Mouse (Mus musculus) urinary bladder, postnatal 4 days (tissue): ENCODE data around the gene Cuta.

ENCODE experiments used
- DNase-seq, 2 experiments: peaks; one replicate each; pipeline ENCODE4 v3.0.0; 2021 to 2022; ENCODE audit warnings: low spot score in 2 of 2

Cuta gene

DNA sequence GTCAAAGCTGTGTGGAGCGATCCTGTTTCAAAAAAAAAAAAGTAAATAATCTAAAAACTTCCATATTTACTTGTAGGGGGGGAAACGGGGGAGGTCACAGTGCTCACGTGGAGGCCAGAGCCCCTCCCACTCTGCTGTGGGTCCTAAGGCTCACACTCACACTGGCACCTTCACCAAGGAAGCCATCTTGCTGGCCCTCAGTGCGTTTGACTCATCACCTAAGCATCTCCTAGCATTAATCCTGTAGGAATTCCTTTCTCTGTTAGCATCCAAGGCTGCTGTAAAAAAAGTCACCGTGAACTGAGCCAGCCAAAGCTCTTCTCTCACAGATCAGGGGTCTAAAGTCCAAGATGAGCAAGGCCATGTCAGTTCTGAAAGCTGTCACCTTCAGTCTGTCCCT, 16.9 kb upstream of the Cuta start:
- no peak for DNase-seq

- DNase-seq, result no peak
Measured at GRCm38 (mm10) chr17:26953726-26954125, 14.4 kb upstream of the Cuta start.

GRCm38 (mm10) chr17:26953201-26953600, 13.8 kb upstream of the Cuta start:
- no peak for DNase-seq

DNA sequence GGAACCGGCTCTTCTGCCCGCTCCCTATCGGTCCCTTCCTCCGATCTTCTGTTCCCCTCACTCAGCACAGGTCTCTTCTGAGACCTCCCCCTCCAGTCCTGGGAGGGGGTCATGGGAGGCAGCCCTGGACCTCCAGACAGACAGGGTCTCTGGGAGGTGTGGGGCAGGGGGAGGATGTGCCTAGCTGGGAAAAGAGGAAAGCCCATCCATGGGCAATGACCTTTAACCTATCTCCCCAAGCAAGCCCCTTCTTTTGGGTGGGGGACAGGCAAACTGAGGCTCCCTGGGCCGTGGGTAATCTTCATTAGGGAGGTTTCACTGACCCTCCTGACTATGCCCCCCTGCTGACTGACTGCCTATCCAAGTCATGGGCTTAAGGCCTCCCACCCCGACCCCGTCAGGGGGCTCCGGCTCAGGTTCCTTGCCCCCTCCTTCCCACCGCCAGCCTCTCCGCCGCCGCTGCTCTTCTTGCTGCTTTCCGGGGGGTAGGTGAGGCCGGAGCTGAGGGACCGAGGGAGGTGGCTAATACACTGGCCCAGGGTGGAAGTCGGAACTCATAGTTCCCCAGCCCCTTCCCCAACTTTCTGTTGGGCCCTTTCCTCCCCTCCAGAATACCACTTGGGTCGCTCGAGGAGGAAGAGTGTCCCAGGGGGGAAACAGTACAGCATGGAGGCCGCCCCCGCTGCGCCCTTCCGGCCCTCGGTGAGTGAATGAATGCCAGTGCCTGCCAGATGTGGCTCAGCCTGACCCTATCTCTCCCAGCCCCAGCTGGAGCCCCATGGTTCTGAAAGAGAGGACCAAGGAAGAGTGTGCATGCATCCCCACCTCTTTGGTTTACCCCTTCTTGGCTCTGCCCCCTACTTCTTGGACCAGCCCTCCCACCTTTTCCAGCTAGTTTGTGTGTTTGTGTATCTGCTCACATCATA, 12.8 kb upstream of the Cuta start:
- DNase-seq, result peak in 1 of 2 experiments; percentile 59

DNA sequence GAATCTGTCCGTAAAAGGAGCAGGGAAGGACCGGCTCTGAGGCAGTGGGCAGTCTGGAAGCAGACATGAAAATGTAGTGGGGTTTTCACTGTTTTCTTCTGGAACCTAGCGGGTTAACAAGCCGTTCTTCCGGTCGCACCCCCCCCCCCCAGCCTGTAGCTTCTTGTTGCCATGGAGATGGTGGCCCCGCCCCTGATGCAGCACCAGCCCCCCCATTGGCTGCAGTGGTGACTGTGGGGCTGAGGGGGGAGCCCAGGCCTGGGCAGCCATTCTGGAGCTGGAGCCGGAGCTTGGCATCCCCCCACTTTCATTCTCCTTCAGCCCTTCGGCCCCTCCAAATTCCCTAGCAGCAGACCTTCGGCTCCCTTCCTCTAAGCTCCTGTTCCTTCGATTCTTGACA, 12.0 kb upstream of the Cuta start:
- peak; percentile 74 to 85 for DNase-seq

GRCm38 (mm10) chr17:26950560-26951288, 11.4 kb upstream of the Cuta start:
- no peak for DNase-seq

DNA sequence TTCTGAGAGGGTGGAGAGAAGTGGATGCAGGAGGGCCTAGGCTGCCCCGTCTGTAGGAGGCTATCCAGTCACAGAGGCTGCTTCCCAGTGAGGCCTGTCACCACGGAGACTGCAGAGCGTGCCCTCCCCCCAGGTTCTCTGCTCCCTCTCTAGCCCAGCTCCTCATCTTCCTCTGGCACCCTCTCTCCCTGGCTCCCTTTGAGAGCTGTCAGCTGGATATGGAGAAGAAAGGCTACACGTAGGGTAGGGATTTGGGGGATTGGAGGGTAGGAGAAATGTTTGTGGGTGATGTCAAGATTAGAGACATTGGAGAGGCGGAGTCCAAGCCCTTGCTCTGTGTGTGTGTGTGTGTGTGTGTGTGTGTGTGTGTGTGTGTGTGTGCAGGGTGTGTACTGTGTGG, 10.5 kb upstream of the Cuta start:
- no peak for DNase-seq

DNA sequence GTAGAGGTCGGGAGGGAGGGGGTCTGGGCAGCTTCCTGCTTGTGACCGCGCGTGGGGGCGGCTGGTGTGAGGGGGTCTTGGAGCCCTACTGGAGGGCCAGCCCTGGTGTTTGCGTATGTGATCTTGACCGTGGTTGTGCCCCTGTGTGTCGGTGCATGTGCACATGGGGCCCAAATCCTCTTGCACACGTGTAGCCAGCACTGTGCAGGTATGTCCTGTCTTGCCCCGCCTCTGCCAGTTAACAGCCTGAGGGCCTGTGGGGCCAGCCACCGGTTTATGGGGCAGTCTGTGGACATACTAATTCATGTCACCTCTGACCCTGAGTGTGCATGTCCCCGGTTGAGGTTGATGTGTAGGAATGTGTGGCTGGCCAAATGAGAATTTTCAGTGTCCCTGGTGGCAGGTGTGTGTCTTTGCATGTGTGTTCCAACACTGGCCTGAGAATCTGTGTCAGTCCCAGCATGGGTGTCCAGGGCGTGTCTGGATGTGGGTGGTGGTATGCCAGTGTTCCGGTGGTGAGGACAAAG, 9.7 kb upstream of the Cuta start:
- DNase-seq, result peak in 1 of 2 experiments; percentile 57

- peak; percentile 22 to 60 for DNase-seq
Measured at GRCm38 (mm10) chr17:26948316-26949050, 9.1 kb upstream of the Cuta start.

DNA sequence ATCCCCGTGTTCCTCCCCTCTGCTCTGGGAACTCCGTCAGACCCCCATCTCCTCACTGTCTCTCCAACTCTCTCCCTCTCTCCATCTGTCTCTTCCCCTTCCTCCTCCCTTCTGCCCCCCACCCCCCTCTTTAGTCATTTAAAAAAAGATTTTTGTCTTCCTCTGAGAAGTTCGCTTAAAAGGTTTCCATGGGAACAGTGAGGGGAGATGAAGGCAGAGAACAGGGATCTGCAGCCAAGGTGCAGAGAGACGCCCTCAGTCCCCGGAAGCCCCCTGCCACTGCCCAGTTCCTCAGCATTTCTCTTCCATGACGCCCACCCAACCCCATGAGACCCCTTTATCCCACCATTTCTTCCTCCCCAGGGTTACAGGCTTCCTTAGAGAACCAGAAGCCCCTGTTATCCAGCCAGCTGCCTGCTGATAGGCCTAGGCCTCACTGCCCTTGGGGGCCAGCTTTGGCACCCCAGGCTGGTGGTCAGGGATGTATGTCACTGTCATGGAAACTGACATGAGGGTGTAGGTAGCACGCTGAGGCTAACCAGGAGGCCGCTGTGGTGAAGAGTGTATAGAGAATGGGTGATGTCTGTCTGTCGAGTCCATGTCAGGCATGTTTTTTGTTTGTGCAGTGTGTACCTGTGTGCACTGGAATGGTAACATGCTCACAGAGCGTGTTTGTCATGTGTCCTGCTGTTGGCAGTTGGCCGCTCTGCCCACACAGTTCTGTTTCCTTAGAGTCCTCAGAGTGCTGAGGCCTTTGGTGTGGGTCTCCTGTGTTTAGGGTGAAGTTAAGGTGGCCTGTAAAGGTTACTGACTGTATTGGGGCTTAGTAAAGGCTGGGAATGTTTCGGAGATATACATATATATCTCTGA, 8.1 kb upstream of the Cuta start:
- no peak for DNase-seq

DNA sequence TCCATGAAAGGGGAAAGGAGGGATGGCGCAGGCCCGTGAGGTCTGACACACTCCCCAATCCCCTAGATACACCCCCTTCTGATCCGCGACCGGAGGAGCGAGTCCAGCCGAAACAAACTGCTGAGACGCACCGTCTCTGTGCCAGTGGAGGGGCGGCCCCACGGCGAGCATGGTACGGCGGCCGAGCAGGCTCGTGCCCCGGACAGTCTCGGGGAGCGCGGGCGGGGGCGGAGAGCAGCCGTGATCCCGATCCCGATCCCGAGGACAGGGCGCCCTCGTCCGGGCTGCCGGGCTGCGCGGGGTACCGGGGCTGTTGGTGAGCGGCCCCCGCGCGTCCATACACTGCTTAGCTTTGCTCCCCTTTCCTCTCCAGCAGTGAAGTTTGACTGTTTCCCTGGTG, 7.2 kb upstream of the Cuta start:
- peak; percentile 74 to 78 for DNase-seq

- DNase-seq, result peak in 1 of 2 experiments; percentile 16
Measured at GRCm38 (mm10) chr17:26945824-26946495, 6.6 kb upstream of the Cuta start.

DNA sequence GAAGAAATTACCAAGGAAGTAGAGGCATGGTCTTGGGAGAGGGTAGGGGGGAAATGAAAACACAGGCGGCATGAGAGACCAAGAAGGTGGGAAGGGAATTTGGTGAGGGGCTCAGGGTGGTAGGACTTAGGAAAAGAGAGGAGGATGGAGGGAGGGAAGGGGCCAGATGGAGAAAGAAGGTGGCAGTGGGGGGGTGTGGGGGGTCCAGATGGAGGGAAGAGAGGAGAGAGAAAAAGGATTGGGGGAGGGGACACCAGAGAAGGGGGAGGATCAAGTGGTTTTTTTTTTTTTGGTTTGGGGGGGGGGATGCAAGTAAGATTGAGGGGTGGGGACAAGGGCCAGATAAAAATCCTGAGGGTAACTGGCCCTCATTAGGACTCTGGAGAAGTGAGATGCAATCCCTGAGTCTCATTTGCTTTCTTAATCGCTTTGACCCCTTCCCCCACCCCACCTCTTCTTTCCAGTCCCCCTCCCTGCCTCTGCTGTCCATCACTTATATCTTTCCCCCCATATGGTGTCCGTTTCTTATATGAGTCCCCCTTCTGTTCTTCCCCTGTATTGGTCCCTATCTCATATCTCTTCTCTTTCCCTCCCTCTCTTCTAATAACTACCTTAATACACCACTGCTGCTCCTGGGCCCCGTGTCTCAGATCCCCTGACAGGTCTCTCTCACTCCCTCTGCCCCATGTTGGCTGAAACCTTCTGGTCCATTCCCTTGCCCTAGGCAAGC, 2.6 kb upstream of the Cuta start:
- no peak for DNase-seq

DNA sequence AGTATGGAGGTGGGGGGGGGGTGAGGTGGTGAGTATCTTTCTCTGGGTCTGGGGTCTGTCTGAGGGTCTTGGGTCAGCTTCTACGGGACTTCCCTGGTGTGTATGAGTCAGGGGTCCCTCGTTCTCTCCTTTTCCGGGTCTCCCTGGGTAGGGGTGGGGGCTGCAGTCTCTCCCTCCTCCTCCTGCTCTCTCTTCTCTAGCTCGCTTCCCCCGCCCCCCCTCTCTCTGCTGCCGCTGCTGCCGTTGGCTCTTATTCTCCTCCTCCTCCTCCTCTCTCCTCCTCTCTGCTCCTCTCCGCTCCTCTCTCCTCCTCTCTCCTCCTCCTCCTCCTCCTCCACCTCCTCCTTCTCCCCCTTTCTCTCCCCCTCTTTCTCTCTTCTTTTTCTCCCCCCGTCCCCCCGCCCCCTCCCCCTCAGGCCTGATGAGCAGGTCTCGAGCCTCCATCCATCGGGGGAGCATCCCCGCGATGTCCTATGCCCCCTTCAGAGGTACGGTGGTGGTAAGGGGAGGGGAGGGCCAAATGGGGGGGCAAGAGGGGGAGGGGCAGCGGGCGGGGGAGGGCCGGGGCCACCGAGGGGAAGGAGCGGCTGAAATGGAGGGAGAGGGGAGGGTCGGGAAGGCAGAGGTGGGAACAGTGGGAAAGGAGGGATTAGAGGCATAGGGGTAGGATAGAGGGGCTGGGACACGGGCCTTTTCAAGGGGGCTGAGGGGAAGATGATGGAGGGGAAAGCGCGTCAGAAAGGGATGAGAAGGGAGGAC, 1.8 kb upstream of the Cuta start, which contains the start of gene Syngap1:
Gene Syngap1, plus strand, starts transcription at position 223 of the 759 bp plus-strand sequence.
- peak in 1 of 2 experiments; percentile 21 for DNase-seq

DNA sequence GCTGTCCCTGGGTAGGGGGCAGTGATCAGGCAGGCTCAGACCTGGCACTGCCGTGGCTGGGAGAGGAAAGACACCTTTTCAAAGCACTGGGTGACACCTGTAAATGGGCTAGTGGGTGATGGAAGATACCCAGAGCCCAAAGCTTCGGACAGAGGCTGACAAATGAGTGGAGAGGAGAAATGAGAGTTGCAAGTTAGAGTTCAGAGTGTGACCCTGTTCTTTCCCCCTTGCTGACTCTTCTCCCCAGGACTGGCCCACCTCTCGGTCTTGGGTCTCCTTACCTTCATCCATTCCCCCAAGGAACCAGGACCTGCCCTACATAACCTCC, 568 bp upstream of the Cuta start:
- no peak for DNase-seq

GRCm38 (mm10) chr17:26938731-26939130, 638 bp downstream of the Cuta start:
- DNase-seq, result no peak

GRCm38 (mm10) chr17:26937883-26938695, 1.3 kb downstream of the Cuta start:
- DNase-seq, result no peak
